Mouse (Mus musculus): ENCODE results near the gene Pnpla6. TPM values are rescaled to one million over a fixed set of nuclear protein-coding genes. Genes with fewer than 3 reads are reported as not detected.

Pnpla6 gene
- total RNA-seq, 1 experiment from 2014 or later, result 29.9 TPM

- DNase-seq, result no peak
These were observed 7.0 kb upstream of the Pnpla6 start for GRCm38 (mm10) chr8:3507979-3508754.

GRCm38 (mm10) chr8:3514681-3515247, 420 bp upstream of the Pnpla6 start:
- no peak for DNase-seq

- peak; percentile 75 for DNase-seq
These were observed 710 bp downstream of the Pnpla6 start for GRCm38 (mm10) chr8:3515771-3516417.

GRCm38 (mm10) chr8:3516450-3517116, 1.4 kb downstream of the Pnpla6 start:
- peak; percentile 96 for DNase-seq

- peak; percentile 39 for DNase-seq
These were observed 1.9 kb downstream of the Pnpla6 start for GRCm38 (mm10) chr8:3517117-3517495.

- DNase-seq, result no peak
These were observed 7.0 kb downstream of the Pnpla6 start for GRCm38 (mm10) chr8:3522007-3522697.

- no peak for DNase-seq
These were observed 15.6 kb downstream of the Pnpla6 start for GRCm38 (mm10) chr8:3530816-3531215.

- no peak for DNase-seq
These were observed 16.8 kb downstream of the Pnpla6 start for GRCm38 (mm10) chr8:3531936-3532335.

GRCm38 (mm10) chr8:3536053-3536841, 21.1 kb downstream of the Pnpla6 start:
- DNase-seq, result no peak

GRCm38 (mm10) chr8:3536940-3537339, 21.8 kb downstream of the Pnpla6 start:
- DNase-seq, result no peak

- no peak for DNase-seq
These were observed 22.5 kb downstream of the Pnpla6 start for GRCm38 (mm10) chr8:3537666-3538065.

- DNase-seq, result no peak
These were observed 24.0 kb downstream of the Pnpla6 start for GRCm38 (mm10) chr8:3539146-3539545.

GRCm38 (mm10) chr8:3540076-3540475, 24.9 kb downstream of the Pnpla6 start:
- DNase-seq, result no peak

GRCm38 (mm10) chr8:3546511-3546910, 31.3 kb downstream of the Pnpla6 start:
- DNase-seq, result no peak

- no peak for DNase-seq
These were observed 37.1 kb downstream of the Pnpla6 start for GRCm38 (mm10) chr8:3552240-3552639.

GRCm38 (mm10) chr8:3556114-3556513, 40.9 kb downstream of the Pnpla6 start:
- no peak for DNase-seq

- peak; percentile 22 for DNase-seq
These were observed 52.6 kb downstream of the Pnpla6 start, which contains the start of gene C330021F23Rik for GRCm38 (mm10) chr8:3567641-3568371. Gene C330021F23Rik, plus strand, starts transcription at chr8:3567990.

GRCm38 (mm10) chr8:3568378-3568777, 53.2 kb downstream of the Pnpla6 start:
- DNase-seq, result no peak

- no peak for DNase-seq
These were observed 54.6 kb downstream of the Pnpla6 start for GRCm38 (mm10) chr8:3569784-3570183.

- DNase-seq, result no peak
These were observed 59.4 kb downstream of the Pnpla6 start for GRCm38 (mm10) chr8:3574546-3574945.

Data from adrenal gland, postnatal 14 days (tissue).